ENCODE assay signal across 9 mouse cellular contexts in genomic region chr9:34498651-34499050, GRCm38 (mm10). TPM values are rescaled to one million over a fixed set of nuclear protein-coding genes. Genes with fewer than 3 reads are reported as not detected.
DNase-seq lines count a peak whose midpoint lies in the region; ATAC-seq lines count a peak whose summit lies in the region.
"Had no signal": no experiment of that assay in that cellular context is flagged by ENCODE, and none has a peak within 500 bp of the region (broad histone marks: within the 10 kb centered on the region; RNA-seq: fewer than 3 reads in every experiment).

No protein-coding gene starts in this region.

- H3K27me3 ChIP-seq in liver, embryonic 13.5 days, result no peaks in the 10 kb centered on the region; the same call in 1 of the 2 replicates
- no peaks in the 10 kb centered on the region for H3K27me3 ChIP-seq in neural tube, embryonic 14.5 days (ENCODE audit: control insufficient read depth, insufficient read depth, low read length)

- H3K4me1 ChIP-seq in liver, embryonic 13.5 days (replicated peaks), result no peaks in the 10 kb centered on the region
- H3K4me1 ChIP-seq in neural tube, embryonic 14.5 days (ENCODE audit: control insufficient read depth, insufficient read depth, low read length), result no peaks in the 10 kb centered on the region
- H3K4me1 ChIP-seq: embryonic facial prominence, embryonic 13.5 days had no signal

- H3K27ac ChIP-seq in liver, embryonic 13.5 days, result no peak overlapping the region
- no peak overlapping the region for H3K27ac ChIP-seq in neural tube, embryonic 14.5 days (ENCODE audit: low read depth, low read length)
- H3K27ac ChIP-seq: embryonic facial prominence, embryonic 13.5 days had no signal

- H3K4me3 ChIP-seq in liver, embryonic 13.5 days (replicated peaks), result no peak overlapping the region
- H3K4me3 ChIP-seq in neural tube, embryonic 14.5 days (ENCODE audit: low read depth, low read length), result no peak overlapping the region
- H3K4me3 ChIP-seq: embryonic facial prominence, embryonic 13.5 days had no signal

- no peak for ATAC-seq in liver, embryonic 13.5 days (ENCODE audit: low read depth)
- peak; percentile 85 for ATAC-seq in neural tube, embryonic 14.5 days (ENCODE audit: low read depth)

- no peak overlapping the region for H3K4me2 ChIP-seq in liver, embryonic 13.5 days
- H3K4me2 ChIP-seq in neural tube, embryonic 14.5 days (ENCODE audit: low read depth, low read length), result no peak overlapping the region
- H3K4me2 ChIP-seq: embryonic facial prominence, embryonic 13.5 days had no signal

- H3K36me3 ChIP-seq in liver, embryonic 13.5 days, result no peaks in the 10 kb centered on the region
- H3K36me3 ChIP-seq in neural tube, embryonic 14.5 days (ENCODE audit: control insufficient read depth, insufficient read depth, low read length), result no peaks in the 10 kb centered on the region
- H3K36me3 ChIP-seq: embryonic facial prominence, embryonic 13.5 days had no signal

- no peak overlapping the region for H3K9ac ChIP-seq in liver, embryonic 13.5 days
- no peak overlapping the region for H3K9ac ChIP-seq in neural tube, embryonic 14.5 days (replicated peaks; ENCODE audit: low read depth, low read length)
- H3K9ac ChIP-seq: embryonic facial prominence, embryonic 13.5 days had no signal

- DNase-seq in A20 (ENCODE audit: low read depth, low spot score), result peak; percentile 1
- DNase-seq in adrenal gland, postnatal 10 days, result peak; percentile 87
- peak; percentile 86 for DNase-seq in embryo, embryonic 11 days
- DNase-seq in gastrocnemius, postnatal 4 days (ENCODE audit: low spot score in 2 of 2), result peak; percentile 66 to 78
- peak; percentile 82 for DNase-seq in kidney, postnatal 14 days
- peak; percentile 8 for DNase-seq in liver, embryonic 13.5 days
- DNase-seq in thymus, postnatal 14 days, result peak; percentile 28

- 4% methylated on average over 5 of the region's 5 CpGs for WGBS in liver, embryonic 13.5 days (ENCODE audit: insufficient replicate concordance)
- 6% methylated on average over 5 of the region's 5 CpGs for WGBS in neural tube, embryonic 14.5 days

- H3K9me3 ChIP-seq in liver, embryonic 13.5 days (replicated peaks), result no peaks in the 10 kb centered on the region
- H3K9me3 ChIP-seq in neural tube, embryonic 14.5 days (ENCODE audit: control insufficient read depth, low read length), result no peaks in the 10 kb centered on the region
- H3K9me3 ChIP-seq: embryonic facial prominence, embryonic 13.5 days had no signal

RNA-seq across cellular contexts. Expression of gene Kirrel3, which starts 13.0 kb away (rescaled TPM):
- total RNA-seq in adrenal gland, postnatal 10 days (2021), result 1 to 10 TPM; 1.0 to 2.2 TPM
- total RNA-seq in gastrocnemius, postnatal 4 days (2021), result 1 to 10 TPM; 2.0 to 2.7 TPM
- polyA plus RNA-seq in liver, embryonic 13.5 days (2015; fragmentation: Nextera tagmentation; extraction: Ambion mirVana), result 0.23 and 0.24 TPM in 2 replicates
- polyA plus RNA-seq in neural tube, embryonic 14.5 days (2014; fragmentation: Nextera tagmentation; extraction: Ambion mirVana), result 40.7 and 44.4 TPM in 2 replicates

Comparison
In these comparisons a context has a peak if more than half of its experiments do, and no peak if none do; other contexts are left out.
1. DNase-seq: peak in every context shown above with its lines; median percentile 87 in adrenal gland, postnatal 10 days; 86 in embryo, embryonic 11 days; 82 in kidney, postnatal 14 days; 72 in gastrocnemius, postnatal 4 days; 28 in thymus, postnatal 14 days; 8 in liver, embryonic 13.5 days; 1 in A20.